Comparison of ENCODE assay signal across 8 mouse cellular contexts in genomic region chr1:38834899-38835298, GRCm38 (mm10). TPM values are rescaled to one million over a fixed set of nuclear protein-coding genes. Genes with fewer than 3 reads are reported as not detected.
DNase-seq lines count a peak whose midpoint lies in the region; ATAC-seq and TF ChIP-seq lines count a peak whose summit lies in the region.

No protein-coding gene starts in this region.

- H3K4me3 ChIP-seq in G1E (ENCODE audit: low read depth, low read length): peak overlapping the region; percentile 80

- H3K27me3 ChIP-seq in G1E (ENCODE audit: insufficient read depth, low read length): no peaks in the 10 kb centered on the region; the same call in 1 of the 2 replicates

- DNase-seq in layer of hippocampus, postnatal 10 days (ENCODE audit: low spot score in 2 of 2): peak; percentile 32 to 55
- no peak for DNase-seq in layer of hippocampus, postnatal 36 days
- DNase-seq in G1E (ENCODE audit: low spot score) (no peak), adipocyte (ENCODE audit: low spot score) (no peak)
- DNase-seq in c-Kit-positive CD71-negative TER-119-negative erythroid progenitor cells, embryonic 14.5 days (ENCODE audit: low read depth): peak; percentile 19
- DNase-seq in forelimb bud, embryonic 11.5 days (ENCODE audit: low read depth, low spot score): peak; percentile 38
- peak; percentile 44 for DNase-seq in mesoderm, embryonic 11.5 days (ENCODE audit: low read depth, low spot score)
- DNase-seq in spleen, postnatal 4 days (ENCODE audit: low spot score in 2 of 2): no peak

- no peak for ATAC-seq in G1E (ENCODE audit: extremely low read depth, insufficient number of reproducible peaks, low FRiP score, poor library complexity, severe bottlenecking)

- TF ChIP-seq CTCF in G1E (IDR thresholded peaks at IDR 0.05; ENCODE audit: low read depth, low read length): peak; percentile 39; the same call in 1 of the 2 replicates

- H3K9me3 ChIP-seq in G1E (replicated peaks): peaks cover 13% of the 10 kb centered on the region

- peaks cover 44% of the 10 kb centered on the region for H3K4me1 ChIP-seq in G1E (ENCODE audit: insufficient read depth, low read depth, low read length)

- peaks cover 2% of the 10 kb centered on the region for H3K36me3 ChIP-seq in G1E (replicated peaks)

RNA-seq across cellular contexts. Expression of gene Lonrf2, which starts 1.6 kb away (rescaled TPM):
- total RNA-seq in layer of hippocampus, postnatal 10 days (2021): 100 to 1,000 TPM; 122 TPM
- 100 to 1,000 TPM; 106 to 109 TPM for total RNA-seq in layer of hippocampus, postnatal 36 days (2021)
- 41.8 and 42.0 TPM in 2 replicates for total RNA-seq in G1E (2014; fragmentation: Nextera tagmentation)
- 43.1 and 48.5 TPM in 2 replicates for total RNA-seq in G1E (2017)
- polyA plus RNA-seq in G1E (2012): 2.8 and 2.9 TPM in 2 replicates

Comparison
In these comparisons a context has a peak if more than half of its experiments do, and no peak if none do; other contexts are left out.
1. DNase-seq: peak in layer of hippocampus, postnatal 10 days (2 of 2), c-Kit-positive CD71-negative TER-119-negative erythroid progenitor cells, embryonic 14.5 days (single experiment), forelimb bud, embryonic 11.5 days (single experiment) and mesoderm, embryonic 11.5 days (single experiment); none in layer of hippocampus, postnatal 36 days (0 of 2), G1E (single experiment), spleen, postnatal 4 days (0 of 2) and adipocyte (single experiment).